Mouse (Mus musculus) neural tube, embryonic 11.5 days (tissue): Measurements from ENCODE around the gene Cabp2. TPM values are rescaled to one million over a fixed set of nuclear protein-coding genes. Genes with fewer than 3 reads are reported as not detected.
"Not testable (repeated sequence)": the region's sequence is repeated elsewhere in the genome, so short reads cannot be mapped to it uniquely, and the experiment has no call there.

Experiments
- ATAC-seq: fragments of 200-750 bp; cut with Nextera tagmentation; 2 replicates; pipeline ENCODE4 v1.8.0; 2017; ENCODE audit warnings: moderate number of reproducible peaks, mild to moderate bottlenecking, moderate TSS enrichment, moderate library complexity; ENCODE audit not compliant: insufficient read depth, low FRiP score, low TSS enrichment
- DNase-seq: peaks from one replicate; pipeline ENCODE4 v3.0.0-alpha.2; 2015; ENCODE audit warnings: low spot score
- H3K27ac ChIP-seq: fragments of 300-500 bp; sonication (generic); 2 replicates; pipeline ENCODE4 v1.5.1; 2014; ENCODE audit warnings: low read depth, mild to moderate bottlenecking, low read length
- H3K27me3 ChIP-seq: fragments of 300-500 bp; sonication (generic); 2 replicates; pipeline ENCODE4 v1.6.1; 2014; ENCODE audit warnings: mild to moderate bottlenecking, low read length, mixed read lengths; ENCODE audit not compliant: control insufficient read depth, insufficient read depth
- H3K36me3 ChIP-seq: fragments of 300-500 bp; sonication (generic); 2 replicates; pipeline ENCODE4 v1.6.1; 2014; ENCODE audit warnings: mild to moderate bottlenecking, low read length, moderate library complexity, mixed read lengths; ENCODE audit not compliant: control insufficient read depth, insufficient read depth
- H3K4me1 ChIP-seq: fragments of 300-500 bp; sonication (generic); 2 replicates; pipeline ENCODE4 v1.6.1; 2014; ENCODE audit warnings: low read length, mixed read lengths; ENCODE audit not compliant: control insufficient read depth, insufficient read depth
- H3K4me2 ChIP-seq: fragments of 300-500 bp; sonication (generic); 2 replicates; pipeline ENCODE4 v1.6.1; 2014; ENCODE audit warnings: low read depth, mild to moderate bottlenecking, moderate library complexity
- H3K4me3 ChIP-seq: fragments of 300-500 bp; sonication (generic); 2 replicates; pipeline ENCODE4 v1.5.1; 2014; ENCODE audit warnings: low read depth, low read length
- H3K9ac ChIP-seq: fragments of 300-500 bp; sonication (generic); 2 replicates; pipeline ENCODE4 v1.6.1; 2014; ENCODE audit warnings: mild to moderate bottlenecking, low read length
- H3K9me3 ChIP-seq: fragments of 300-500 bp; sonication (generic); 2 replicates; pipeline ENCODE4 v1.6.1; 2016; ENCODE audit warnings: low read length; ENCODE audit not compliant: control insufficient read depth
- WGBS: fragments of 180-500 bp; shearing (Covaris S2); extraction: QIAGEN DNeasy Blood & Tissue Kit; methylation state at CpG from one replicate; pipeline ENCODE4 v1.1.7; 2014; 5-methylcytosine and 5-hydroxymethylcytosine counted together
- polyA plus RNA-seq: library from polyadenylated mRNA; unstranded; fragments of >200 nt; fragmentation: Nextera tagmentation; extraction: Ambion mirVana; gene quantifications from 2 replicates; pipeline ENCODE4 v1.2.1, GENCODE M21; 2014

The Cabp2 gene
- polyA plus RNA-seq, 1 experiment from 2014 or later, result not detected

GRCm38 (mm10) chr19:4042124-4042523, 39.3 kb upstream of the Cabp2 start:
- H3K9me3 ChIP-seq, result no peaks in the 10 kb centered on the region
- no peak overlapping the region for H3K4me3 ChIP-seq
- H3K4me1 ChIP-seq, result no peaks in the 10 kb centered on the region
- H3K4me2 ChIP-seq, result no peak overlapping the region
- no peaks in the 10 kb centered on the region for H3K36me3 ChIP-seq
- H3K9ac ChIP-seq, result no peak overlapping the region
- ATAC-seq (no peak), DNase-seq (no peak)
- no peak overlapping the region for H3K27ac ChIP-seq
- no peaks in the 10 kb centered on the region for H3K27me3 ChIP-seq
- WGBS, result 85% methylated on average over 14 of the region's 14 CpGs

- H3K4me3 ChIP-seq, H3K9ac ChIP-seq, H3K27ac ChIP-seq, H3K4me1 ChIP-seq, H3K4me2 ChIP-seq, H3K9me3 ChIP-seq, H3K27me3 ChIP-seq, DNase-seq, H3K36me3 ChIP-seq, ATAC-seq: not testable (repeated sequence)
- WGBS, result 89% methylated on average over 5 of the region's 5 CpGs
Measured at GRCm38 (mm10) chr19:4044109-4044508, 37.3 kb upstream of the Cabp2 start.

- 62% methylated on average over 16 of the region's 16 CpGs for WGBS
- no peak within 1 kb of the TSS for H3K4me3 ChIP-seq
- ATAC-seq (no peak), DNase-seq (peak; percentile 50)
- H3K9me3 ChIP-seq, result no peaks in the 10 kb centered on the region
- H3K9ac ChIP-seq, result no peak within 1 kb of the TSS
- H3K4me1 ChIP-seq, result no peaks in the 10 kb centered on the region
- H3K27me3 ChIP-seq, result no peaks in the 10 kb centered on the region
- H3K36me3 ChIP-seq, result no peaks in the 10 kb centered on the region
- H3K4me2 ChIP-seq, result no peak within 1 kb of the TSS
- H3K27ac ChIP-seq, result no peak within 1 kb of the TSS
Measured at GRCm38 (mm10) chr19:4045966-4046865, 35.2 kb upstream of the Cabp2 start, which contains the start of gene Gstp2. TSS of gene Gstp2 (minus strand) at chr19:4046023.

- no peaks in the 10 kb centered on the region for H3K36me3 ChIP-seq
- H3K4me1 ChIP-seq, result no peaks in the 10 kb centered on the region
- H3K4me3 ChIP-seq, result no peak overlapping the region
- no peak for DNase-seq
- H3K27me3 ChIP-seq, result no peaks in the 10 kb centered on the region
- no peaks in the 10 kb centered on the region for H3K9me3 ChIP-seq
- no peak overlapping the region for H3K9ac ChIP-seq
- H3K4me2 ChIP-seq, result no peak overlapping the region
- ATAC-seq, result no peak
- no peak overlapping the region for H3K27ac ChIP-seq
- WGBS, result 85% methylated on average over 8 of the region's 8 CpGs
Measured at GRCm38 (mm10) chr19:4046866-4047254, 34.5 kb upstream of the Cabp2 start.

- WGBS, result 17% methylated on average over 4 of the region's 4 CpGs
- Histone ChIP-seq H3K4me2 (no peak overlapping the region), H3K27ac (no peak overlapping the region), H3K9me3 (no peaks in the 10 kb centered on the region), H3K4me1 (no peaks in the 10 kb centered on the region), H3K27me3 (no peaks in the 10 kb centered on the region), H3K4me3 (no peak overlapping the region), H3K9ac (no peak overlapping the region), H3K36me3 (no peaks in the 10 kb centered on the region)
- peak; percentile 81 for DNase-seq
- no peak for ATAC-seq
Measured at GRCm38 (mm10) chr19:4047859-4048258, 33.5 kb upstream of the Cabp2 start.

GRCm38 (mm10) chr19:4049069-4049468, 32.3 kb upstream of the Cabp2 start:
- H3K27me3 ChIP-seq, H3K4me3 ChIP-seq, DNase-seq, H3K4me2 ChIP-seq, H3K36me3 ChIP-seq, H3K4me1 ChIP-seq, H3K9ac ChIP-seq, ATAC-seq, H3K27ac ChIP-seq, H3K9me3 ChIP-seq: not testable (repeated sequence)
- WGBS, result 80% methylated on average over 5 of the region's 5 CpGs

GRCm38 (mm10) chr19:4051016-4051415, 30.4 kb upstream of the Cabp2 start:
- H3K36me3 ChIP-seq, result no peaks in the 10 kb centered on the region
- no peak overlapping the region for H3K4me3 ChIP-seq
- H3K4me2 ChIP-seq, result no peak overlapping the region
- no peaks in the 10 kb centered on the region for H3K4me1 ChIP-seq
- H3K27me3 ChIP-seq, result no peaks in the 10 kb centered on the region
- ATAC-seq (no peak), DNase-seq (no peak)
- no peak overlapping the region for H3K27ac ChIP-seq
- 90% methylated on average over 5 of the region's 5 CpGs for WGBS
- H3K9me3 ChIP-seq, result no peaks in the 10 kb centered on the region
- H3K9ac ChIP-seq, result no peak overlapping the region

GRCm38 (mm10) chr19:4051741-4052515, 29.4 kb upstream of the Cabp2 start:
- 54% methylated on average over 10 of the region's 10 CpGs for WGBS
- H3K4me3 ChIP-seq, result no peak overlapping the region
- H3K4me2 ChIP-seq, result no peak overlapping the region
- H3K9me3 ChIP-seq, result no peaks in the 10 kb centered on the region
- H3K36me3 ChIP-seq, result no peaks in the 10 kb centered on the region
- H3K4me1 ChIP-seq, result no peaks in the 10 kb centered on the region
- no peak overlapping the region for H3K9ac ChIP-seq
- ATAC-seq (no peak), DNase-seq (peak; percentile 68)
- no peak overlapping the region for H3K27ac ChIP-seq
- H3K27me3 ChIP-seq, result no peaks in the 10 kb centered on the region
